Mouse (Mus musculus) forebrain, embryonic 11.5 days (tissue): Measurements from ENCODE around the gene Arhgap35. TPM values are rescaled to one million over a fixed set of nuclear protein-coding genes. Genes with fewer than 3 reads are reported as not detected.

Source experiments
- ATAC-seq: fragments of 200-750 bp; cut with Nextera tagmentation; replicated peaks from 2 replicates; pipeline ENCODE4 v1.8.0; 2017; ENCODE audit warnings: moderate TSS enrichment; ENCODE audit not compliant: low FRiP score
- DNase-seq: peaks from one replicate; pipeline ENCODE4 v3.0.0-alpha.2; 2017; ENCODE audit warnings: low spot score
- H3K27ac ChIP-seq: fragments of 300-500 bp; sonication (generic); 2 replicates; pipeline ENCODE4 v1.5.1; 2014; ENCODE audit warnings: low read depth, low read length
- H3K27me3 ChIP-seq: fragments of 300-500 bp; sonication (generic); 2 replicates; pipeline ENCODE4 v1.6.1; 2014; ENCODE audit warnings: mild to moderate bottlenecking, low read length, mixed read lengths; ENCODE audit not compliant: control insufficient read depth, insufficient read depth
- H3K36me3 ChIP-seq: fragments of 300-500 bp; sonication (generic); 2 replicates; pipeline ENCODE4 v1.6.1; 2014; ENCODE audit warnings: mild to moderate bottlenecking, low read length, moderate library complexity, mixed read lengths; ENCODE audit not compliant: control insufficient read depth, insufficient read depth
- H3K4me1 ChIP-seq: fragments of 300-500 bp; sonication (generic); replicated peaks from 2 replicates; pipeline ENCODE4 v1.6.1; 2014; ENCODE audit warnings: low read length, mixed read lengths; ENCODE audit not compliant: control insufficient read depth, insufficient read depth
- H3K4me2 ChIP-seq: fragments of 300-500 bp; sonication (generic); 2 replicates; pipeline ENCODE4 v1.6.1; 2014; ENCODE audit warnings: low read depth, mild to moderate bottlenecking, low read length, moderate library complexity, mixed read lengths; ENCODE audit not compliant: severe bottlenecking
- H3K4me3 ChIP-seq: fragments of 300-500 bp; sonication (generic); 2 replicates; pipeline ENCODE4 v1.5.1; 2014; ENCODE audit warnings: low read depth, low read length
- H3K9ac ChIP-seq: fragments of 300-500 bp; sonication (generic); 2 replicates; pipeline ENCODE4 v1.6.1; 2014; ENCODE audit warnings: low read length
- H3K9me3 ChIP-seq: fragments of 300-500 bp; sonication (generic); 2 replicates; pipeline ENCODE4 v1.6.1; 2016; ENCODE audit warnings: low read length, mixed read lengths; ENCODE audit not compliant: control insufficient read depth
- WGBS: fragments of 180-500 bp; shearing (Covaris S2); extraction: QIAGEN DNeasy Blood & Tissue Kit; methylation state at CpG from one replicate; pipeline ENCODE4 v1.1.7; 2014; 5-methylcytosine and 5-hydroxymethylcytosine counted together
- polyA plus RNA-seq: library from polyadenylated mRNA; unstranded; fragments of >200 nt; fragmentation: Nextera tagmentation; extraction: Ambion mirVana; gene quantifications from 2 replicates; pipeline ENCODE4 v1.2.1, GENCODE M21; 2014

The Arhgap35 gene
- polyA plus RNA-seq, 1 experiment from 2014 or later, result 45.2 TPM

GRCm38 (mm10) chr7:16525448-16525847 lies 89.3 kb downstream of the Arhgap35 start:
- ATAC-seq (no peak), DNase-seq (no peak)
- Histone ChIP-seq H3K4me3 (no peak overlapping the region), H3K4me2 (no peak overlapping the region), H3K9ac (no peak overlapping the region), H3K36me3 (no peaks in the 10 kb centered on the region), H3K27me3 (no peaks in the 10 kb centered on the region), H3K4me1 (no peaks in the 10 kb centered on the region), H3K9me3 (no peaks in the 10 kb centered on the region), H3K27ac (no peak overlapping the region)
- WGBS, result 94% methylated on average over 3 of the region's 3 CpGs

DNA sequence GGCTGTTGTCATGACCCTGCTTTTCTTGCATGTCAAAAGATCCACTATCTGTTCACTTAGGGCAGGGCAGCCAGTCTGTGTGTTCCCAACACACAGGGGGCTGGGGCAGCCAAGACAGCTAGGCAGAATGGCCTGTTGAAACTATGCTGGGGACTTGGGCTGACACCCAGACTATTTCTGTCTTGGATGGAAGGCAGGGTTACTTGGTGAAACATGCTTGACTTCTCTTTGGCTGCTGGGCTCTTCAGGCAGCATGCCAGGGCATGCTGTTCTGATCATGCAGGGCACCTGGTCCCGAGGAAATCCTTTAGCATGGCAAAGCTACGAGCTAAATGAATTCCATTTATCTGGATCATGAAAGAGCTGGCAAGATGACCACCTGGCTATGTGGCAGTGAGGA lies 90.5 kb downstream of the Arhgap35 start:
- Histone ChIP-seq H3K27ac (no peak overlapping the region), H3K4me3 (no peak overlapping the region), H3K27me3 (no peaks in the 10 kb centered on the region), H3K36me3 (no peaks in the 10 kb centered on the region), H3K9me3 (no peaks in the 10 kb centered on the region), H3K4me2 (no peak overlapping the region), H3K4me1 (no peaks in the 10 kb centered on the region), H3K9ac (no peak overlapping the region)
- ATAC-seq (no peak), DNase-seq (no peak)
- 88% methylated on average over 2 of the region's 2 CpGs for WGBS

DNA sequence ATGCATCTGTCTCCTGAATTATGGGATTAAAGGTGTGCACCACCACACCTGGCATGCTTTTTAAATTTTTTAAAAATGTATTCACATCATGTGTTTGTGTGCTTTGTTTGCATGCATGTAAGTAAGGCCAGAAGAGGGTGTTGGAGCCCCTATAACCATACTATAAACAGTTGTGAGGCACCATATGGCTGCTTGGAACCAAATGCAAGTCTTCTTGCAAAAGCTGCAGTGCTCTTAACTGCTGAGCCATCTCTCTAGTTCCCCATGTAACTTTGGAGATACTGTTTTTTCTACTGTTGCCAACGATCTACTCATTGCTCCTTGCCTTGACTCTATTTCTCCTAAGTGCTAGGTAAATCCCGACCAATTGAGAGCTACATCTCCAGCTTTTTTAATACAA lies 95.5 kb downstream of the Arhgap35 start:
- Histone ChIP-seq H3K36me3 (no peaks in the 10 kb centered on the region), H3K4me2 (no peak overlapping the region), H3K9ac (no peak overlapping the region), H3K27ac (no peak overlapping the region), H3K27me3 (no peaks in the 10 kb centered on the region), H3K4me3 (no peak overlapping the region), H3K9me3 (no peaks in the 10 kb centered on the region), H3K4me1 (no peaks in the 10 kb centered on the region)
- ATAC-seq (no peak), DNase-seq (no peak)
- 96% methylated on average over 2 of the region's 2 CpGs for WGBS

DNA sequence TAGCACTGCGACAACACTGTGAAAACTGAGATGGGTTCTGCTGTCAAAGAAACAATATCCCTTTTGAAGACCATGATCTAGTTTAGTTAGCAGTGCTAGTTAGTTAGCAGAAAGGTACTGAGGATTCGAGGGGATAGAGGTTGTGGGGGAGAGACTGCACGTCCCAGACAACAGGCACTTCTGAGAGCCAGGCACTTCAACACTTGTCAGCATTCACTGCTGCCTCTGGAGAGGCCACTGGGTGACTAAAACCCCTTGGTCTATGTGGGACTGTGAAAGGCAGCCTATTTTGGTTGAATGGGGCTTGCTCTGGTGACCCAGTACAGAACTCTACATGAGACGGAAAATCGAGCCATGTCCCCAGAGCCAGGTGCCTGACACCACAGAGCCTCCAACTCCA lies 97.6 kb downstream of the Arhgap35 start:
- H3K4me3 ChIP-seq, result no peak overlapping the region
- DNase-seq (no peak), ATAC-seq (no peak)
- H3K27me3 ChIP-seq, result no peaks in the 10 kb centered on the region
- H3K36me3 ChIP-seq, result no peaks in the 10 kb centered on the region
- no peaks in the 10 kb centered on the region for H3K9me3 ChIP-seq
- no peak overlapping the region for H3K4me2 ChIP-seq
- no peak overlapping the region for H3K9ac ChIP-seq
- H3K27ac ChIP-seq, result no peak overlapping the region
- no peaks in the 10 kb centered on the region for H3K4me1 ChIP-seq
- 97% methylated on average over 5 of the region's 5 CpGs for WGBS

DNA sequence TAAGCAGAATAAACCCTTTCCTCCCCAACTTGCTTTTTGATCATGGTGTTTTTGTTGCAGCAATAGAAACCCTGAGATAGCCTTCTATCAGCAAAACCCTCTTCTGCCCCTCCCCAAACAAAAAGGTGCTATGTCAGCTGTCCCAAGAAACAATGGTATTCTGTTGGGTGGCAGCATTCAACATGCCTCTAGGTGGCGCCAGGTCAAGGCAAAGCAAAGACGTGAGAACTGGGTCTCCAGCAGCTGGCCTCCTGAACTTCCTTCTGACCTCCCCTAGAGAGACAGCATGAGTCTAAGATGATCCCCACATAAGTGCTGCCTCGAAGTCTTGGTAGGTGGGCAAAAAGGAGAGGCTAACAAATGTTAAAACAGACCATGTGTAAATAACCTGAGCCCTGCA lies 107.5 kb downstream of the Arhgap35 start:
- 29% methylated on average over 3 of the region's 3 CpGs for WGBS
- Histone ChIP-seq H3K9me3 (no peaks in the 10 kb centered on the region), H3K27ac (no peak overlapping the region), H3K9ac (no peak overlapping the region), H3K27me3 (no peaks in the 10 kb centered on the region), H3K4me1 (no peaks in the 10 kb centered on the region), H3K4me3 (no peak overlapping the region), H3K36me3 (peaks cover 7% of the 10 kb centered on the region), H3K4me2 (no peak overlapping the region)
- DNase-seq (peak; percentile 60), ATAC-seq (0 out of 2 replicates have a peak, but pooled peaks have one; percentile 24)

DNA sequence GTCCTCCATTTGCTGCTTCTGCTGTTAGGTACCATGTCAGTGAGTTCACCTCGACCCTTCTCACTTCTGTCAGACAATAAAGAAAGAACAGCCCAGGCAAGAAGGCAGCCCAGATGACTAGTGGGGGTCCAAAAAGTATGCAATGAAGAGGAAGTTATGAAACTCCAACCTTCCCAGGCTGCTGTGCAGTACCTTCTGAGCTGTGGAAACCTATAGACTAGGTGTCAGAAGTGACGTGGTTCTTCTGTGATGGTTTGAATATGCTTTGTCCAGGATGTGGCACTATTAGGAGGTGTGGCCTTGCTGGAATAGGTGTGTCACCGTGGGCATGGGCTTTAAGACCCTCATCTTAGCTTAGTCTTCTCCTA lies 109.6 kb downstream of the Arhgap35 start:
- WGBS, result 91% methylated on average over 3 of the region's 3 CpGs
- no peak for ATAC-seq
- Histone ChIP-seq H3K27ac (no peak overlapping the region), H3K9ac (no peak overlapping the region), H3K27me3 (no peaks in the 10 kb centered on the region), H3K9me3 (no peaks in the 10 kb centered on the region), H3K36me3 (peaks cover 2% of the 10 kb centered on the region; the same call in 1 of the 2 replicates), H3K4me3 (no peak overlapping the region), H3K4me1 (no peaks in the 10 kb centered on the region), H3K4me2 (no peak overlapping the region)
- DNase-seq, result no peak

- 75% methylated on average over 2 of the region's 2 CpGs for WGBS
- Histone ChIP-seq H3K4me1 (no peaks in the 10 kb centered on the region), H3K4me3 (no peak overlapping the region), H3K36me3 (peaks cover 2% of the 10 kb centered on the region; the same call in 1 of the 2 replicates), H3K27ac (no peak overlapping the region), H3K4me2 (no peak overlapping the region), H3K9me3 (no peaks in the 10 kb centered on the region), H3K9ac (no peak overlapping the region), H3K27me3 (no peaks in the 10 kb centered on the region)
- no peak for ATAC-seq
- DNase-seq, result no peak
These were observed 110.1 kb downstream of the Arhgap35 start for GRCm38 (mm10) chr7:16504573-16505225.

DNA sequence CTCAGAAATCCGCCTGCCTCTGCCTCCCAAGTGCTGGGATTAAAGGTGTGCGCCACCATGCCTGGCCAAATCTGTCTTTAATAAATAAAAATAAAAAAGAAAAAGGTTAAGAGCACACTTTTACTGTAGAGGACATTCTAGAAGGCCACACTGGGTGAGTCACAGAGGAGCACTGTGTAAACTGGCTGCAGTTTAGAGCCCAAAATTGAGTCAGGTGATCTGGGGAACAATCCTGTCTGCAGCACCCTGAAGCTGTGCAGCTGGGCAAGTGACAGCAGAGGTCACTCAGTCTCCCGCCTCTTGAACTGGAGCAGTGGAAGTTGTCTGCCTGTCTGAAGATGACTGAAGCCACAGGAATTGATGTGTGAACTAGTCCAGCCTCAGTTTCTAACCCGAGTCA lies 113.2 kb downstream of the Arhgap35 start:
- no peak overlapping the region for H3K4me3 ChIP-seq
- H3K9ac ChIP-seq, result no peak overlapping the region
- ATAC-seq (no peak), DNase-seq (no peak)
- peaks cover 10% of the 10 kb centered on the region; the same call in 1 of the 2 replicates for H3K36me3 ChIP-seq
- H3K27ac ChIP-seq, result no peak overlapping the region
- H3K4me2 ChIP-seq, result no peak overlapping the region
- no peaks in the 10 kb centered on the region for H3K9me3 ChIP-seq
- H3K4me1 ChIP-seq, result no peaks in the 10 kb centered on the region
- 94% methylated on average over 4 of the region's 4 CpGs for WGBS
- no peaks in the 10 kb centered on the region for H3K27me3 ChIP-seq

DNA sequence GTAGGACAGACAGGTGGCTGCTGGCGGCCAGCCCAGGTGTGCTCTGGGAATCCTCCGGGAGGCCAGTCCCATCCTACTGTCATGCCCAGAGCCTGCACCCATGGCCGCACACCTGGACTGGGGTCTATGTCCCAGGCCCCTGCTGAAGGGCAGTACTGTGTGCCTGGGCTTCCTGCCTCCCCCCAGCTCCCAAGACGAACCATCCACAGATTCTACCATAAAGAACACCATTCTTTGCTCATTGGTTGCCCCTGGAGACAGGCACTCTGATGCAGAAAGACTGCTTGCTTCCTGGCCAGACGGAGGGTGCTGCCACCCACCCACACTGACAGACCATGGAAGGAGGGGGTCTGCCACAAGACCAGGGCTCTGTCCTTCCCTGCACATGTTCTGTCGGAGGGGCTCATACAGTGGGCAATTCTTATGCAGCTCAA lies 115.1 kb downstream of the Arhgap35 start:
- Histone ChIP-seq H3K9me3 (no peaks in the 10 kb centered on the region), H3K4me1 (no peaks in the 10 kb centered on the region), H3K4me3 (no peak overlapping the region), H3K36me3 (peaks cover 18% of the 10 kb centered on the region; the same call in 1 of the 2 replicates), H3K27me3 (no peaks in the 10 kb centered on the region), H3K27ac (no peak overlapping the region), H3K4me2 (no peak overlapping the region), H3K9ac (no peak overlapping the region)
- WGBS, result 85% methylated on average over 6 of the region's 6 CpGs
- DNase-seq (no peak), ATAC-seq (no peak)
